Mouse (Mus musculus) adrenal gland, postnatal 36 days (tissue): ENCODE data around the gene Gm21863. TPM values are rescaled to one million over a fixed set of nuclear protein-coding genes. Genes with fewer than 3 reads are reported as not detected.
A peak's percentile ranks its signal among the peaks of the same experiment; 100 is the strongest.
"Not testable (repeated sequence)": the region's sequence is repeated elsewhere in the genome, so short reads cannot be mapped to it uniquely, and the experiment has no call there.

ENCODE experiments used
- DNase-seq, 2 experiments: peaks; one replicate each; pipeline ENCODE4 v3.0.0; 2021; ENCODE audit warnings: mixed read lengths in 1 of 2
- long read RNA-seq, 2 experiments: library from polyadenylated mRNA; stranded (forward); transcript quantifications; one replicate each; pipeline ENCODE4 v2.0.0; 2021; ENCODE audit warnings: borderline sequencing depth in 2 of 2
- total RNA-seq, 2 experiments: library from RNA; stranded (reverse); gene quantifications; 2 replicates each; pipeline ENCODE4 v1.2.3; 2021

Gm21863 gene
- total RNA-seq = not detected
- long read RNA-seq, experiment 1 = 0 reads
- long read RNA-seq, experiment 2 = 0 reads

- DNase-seq = not testable (repeated sequence)
These were observed at the start of gene Gm21863 for GRCm38 (mm10) chr12:19953869-19954555. Gm21863 (plus strand) TSS chr12:19954505.

GRCm38 (mm10) chr12:19928049-19928448 lies 26.3 kb upstream of the Gm21863 start:
- peak; percentile 8 to 16 for DNase-seq
